Mouse (Mus musculus) limb, embryonic 12.5 days (tissue): ENCODE data around the gene Gatad2a. TPM values are rescaled to one million over a fixed set of nuclear protein-coding genes. Genes with fewer than 3 reads are reported as not detected.

ENCODE experiments used
- ATAC-seq: fragments of 200-750 bp; cut with Nextera tagmentation; 2 replicates; pipeline ENCODE4 v1.8.0; 2017; ENCODE audit warnings: low read depth, moderate TSS enrichment; ENCODE audit not compliant: insufficient number of reproducible peaks, insufficient read depth, low FRiP score, low TSS enrichment
- H3K27ac ChIP-seq: fragments of 300-500 bp; sonication (generic); 2 replicates; pipeline ENCODE4 v1.5.1; 2016; ENCODE audit warnings: mild to moderate bottlenecking, moderate library complexity
- H3K27me3 ChIP-seq: fragments of 300-500 bp; sonication (generic); 2 replicates; pipeline ENCODE4 v1.6.1; 2016; ENCODE audit warnings: mild to moderate bottlenecking, moderate library complexity
- H3K36me3 ChIP-seq: fragments of 300-500 bp; sonication (generic); 2 replicates; pipeline ENCODE4 v1.6.1; 2016; ENCODE audit warnings: mild to moderate bottlenecking, moderate library complexity
- H3K4me1 ChIP-seq: fragments of 300-500 bp; sonication (generic); replicated peaks from 2 replicates; pipeline ENCODE4 v1.6.1; 2016
- H3K4me2 ChIP-seq: fragments of 300-500 bp; sonication (generic); 2 replicates; pipeline ENCODE4 v1.6.1; 2016; ENCODE audit warnings: mild to moderate bottlenecking, moderate library complexity
- H3K4me3 ChIP-seq: fragments of 300-500 bp; sonication (generic); replicated peaks from 2 replicates; pipeline ENCODE4 v1.5.1; 2016; ENCODE audit warnings: mild to moderate bottlenecking
- H3K9ac ChIP-seq: fragments of 300-500 bp; sonication (generic); replicated peaks from 2 replicates; pipeline ENCODE4 v1.6.1; 2016; ENCODE audit warnings: mild to moderate bottlenecking, moderate library complexity
- H3K9me3 ChIP-seq: fragments of 300-500 bp; sonication (generic); 2 replicates; pipeline ENCODE4 v1.6.1; 2016; ENCODE audit warnings: mild to moderate bottlenecking, moderate library complexity
- WGBS: fragments of 180-500 bp; shearing (Covaris S2); methylation state at CpG from one replicate; pipeline ENCODE4 v1.1.7; 2016; 5-methylcytosine and 5-hydroxymethylcytosine counted together
- polyA plus RNA-seq: library from polyadenylated mRNA; unstranded; fragments of >200 nt; fragmentation: Nextera tagmentation; extraction: Ambion mirVana; gene quantifications from 2 replicates; pipeline ENCODE4 v1.2.1, GENCODE M21; 2016

The Gatad2a gene
- polyA plus RNA-seq, 1 experiment from 2014 or later: 68.4 TPM

GRCm38 (mm10) chr8:69882833-69883600, 113.2 kb downstream of the Gatad2a start:
- Histone ChIP-seq H3K9me3 (no peaks in the 10 kb centered on the region), H3K4me2 (peak overlapping the region; percentile 56; the same call in 1 of the 2 replicates), H3K4me1 (peaks cover 36% of the 10 kb centered on the region), H3K27me3 (peaks cover 100% of the 10 kb centered on the region), H3K27ac (no peak overlapping the region), H3K9ac (no peak overlapping the region), H3K36me3 (no peaks in the 10 kb centered on the region), H3K4me3 (peak overlapping the region; percentile 41)
- ATAC-seq: no peak
- 13% methylated on average over 52 of the region's 52 CpGs for WGBS

- Histone ChIP-seq H3K9me3 (no peaks in the 10 kb centered on the region), H3K27me3 (peaks cover 100% of the 10 kb centered on the region), H3K4me3 (peak overlapping the region; percentile 41), H3K4me2 (peak overlapping the region; percentile 56), H3K27ac (no peak overlapping the region), H3K36me3 (no peaks in the 10 kb centered on the region), H3K4me1 (peaks cover 28% of the 10 kb centered on the region), H3K9ac (peak overlapping the region; percentile 23; the same call in 1 of the 2 replicates)
- WGBS: 8% methylated on average over 103 of the region's 103 CpGs
- peak; percentile 10; the same call in 1 of the 2 replicates for ATAC-seq
These were observed 114.0 kb downstream of the Gatad2a start for GRCm38 (mm10) chr8:69882021-69882756.

GRCm38 (mm10) chr8:69881261-69881865, 114.8 kb downstream of the Gatad2a start:
- peaks cover 100% of the 10 kb centered on the region for H3K27me3 ChIP-seq
- no peak overlapping the region for H3K27ac ChIP-seq
- H3K9me3 ChIP-seq: no peaks in the 10 kb centered on the region
- no peak for ATAC-seq
- WGBS: 20% methylated on average over 79 of the region's 79 CpGs
- H3K4me2 ChIP-seq: peak overlapping the region; percentile 56
- H3K9ac ChIP-seq: peak overlapping the region; percentile 23; the same call in 1 of the 2 replicates
- peak overlapping the region; percentile 41 for H3K4me3 ChIP-seq
- peaks cover 20% of the 10 kb centered on the region for H3K4me1 ChIP-seq
- no peaks in the 10 kb centered on the region for H3K36me3 ChIP-seq

- Histone ChIP-seq H3K36me3 (no peaks in the 10 kb centered on the region), H3K4me2 (peak overlapping the region; percentile 56), H3K27ac (no peak overlapping the region), H3K4me3 (peak overlapping the region; percentile 41), H3K9ac (no peak overlapping the region), H3K4me1 (peaks cover 16% of the 10 kb centered on the region), H3K9me3 (no peaks in the 10 kb centered on the region), H3K27me3 (peaks cover 100% of the 10 kb centered on the region)
- WGBS: 9% methylated on average over 37 of the region's 37 CpGs
- no peak for ATAC-seq
These were observed 115.3 kb downstream of the Gatad2a start for GRCm38 (mm10) chr8:69880841-69881240.

GRCm38 (mm10) chr8:69879678-69880077, 116.5 kb downstream of the Gatad2a start:
- peaks cover 14% of the 10 kb centered on the region for H3K4me1 ChIP-seq
- H3K9ac ChIP-seq: no peak overlapping the region
- H3K4me3 ChIP-seq: no peak overlapping the region
- no peak overlapping the region for H3K27ac ChIP-seq
- no peaks in the 10 kb centered on the region for H3K36me3 ChIP-seq
- H3K27me3 ChIP-seq: peaks cover 89% of the 10 kb centered on the region
- 58% methylated on average over 8 of the region's 8 CpGs for WGBS
- no peak for ATAC-seq
- no peaks in the 10 kb centered on the region for H3K9me3 ChIP-seq
- H3K4me2 ChIP-seq: no peak overlapping the region

- no peak overlapping the region for H3K4me3 ChIP-seq
- H3K27me3 ChIP-seq: peaks cover 72% of the 10 kb centered on the region
- no peak overlapping the region for H3K4me2 ChIP-seq
- H3K9me3 ChIP-seq: no peaks in the 10 kb centered on the region
- peaks cover 14% of the 10 kb centered on the region for H3K4me1 ChIP-seq
- no peak for ATAC-seq
- WGBS: 62% methylated on average over 3 of the region's 3 CpGs
- H3K27ac ChIP-seq: no peak overlapping the region
- H3K36me3 ChIP-seq: no peaks in the 10 kb centered on the region
- H3K9ac ChIP-seq: no peak overlapping the region
These were observed 118.2 kb downstream of the Gatad2a start for GRCm38 (mm10) chr8:69877992-69878391.

GRCm38 (mm10) chr8:69877396-69877795, 118.8 kb downstream of the Gatad2a start:
- 88% methylated on average over 4 of the region's 4 CpGs for WGBS
- H3K4me2 ChIP-seq: no peak overlapping the region
- H3K36me3 ChIP-seq: no peaks in the 10 kb centered on the region
- H3K27ac ChIP-seq: no peak overlapping the region
- H3K9me3 ChIP-seq: no peaks in the 10 kb centered on the region
- H3K4me1 ChIP-seq: peaks cover 14% of the 10 kb centered on the region
- ATAC-seq: no peak
- H3K9ac ChIP-seq: no peak overlapping the region
- peaks cover 66% of the 10 kb centered on the region for H3K27me3 ChIP-seq
- no peak overlapping the region for H3K4me3 ChIP-seq

- WGBS: 80% methylated on average over 10 of the region's 10 CpGs
- ATAC-seq: no peak
- Histone ChIP-seq H3K27ac (no peak overlapping the region), H3K9me3 (no peaks in the 10 kb centered on the region), H3K27me3 (peaks cover 62% of the 10 kb centered on the region), H3K36me3 (no peaks in the 10 kb centered on the region), H3K4me1 (peaks cover 12% of the 10 kb centered on the region), H3K4me2 (no peak overlapping the region), H3K9ac (no peak overlapping the region), H3K4me3 (no peak overlapping the region)
These were observed 119.2 kb downstream of the Gatad2a start for GRCm38 (mm10) chr8:69876967-69877366.

- Histone ChIP-seq H3K27me3 (peaks cover 53% of the 10 kb centered on the region), H3K36me3 (no peaks in the 10 kb centered on the region), H3K9me3 (no peaks in the 10 kb centered on the region), H3K27ac (no peak overlapping the region), H3K4me3 (no peak overlapping the region), H3K4me1 (peaks cover 3% of the 10 kb centered on the region), H3K9ac (no peak overlapping the region), H3K4me2 (no peak overlapping the region)
- no peak for ATAC-seq
- WGBS: 48% methylated on average over 10 of the region's 10 CpGs
These were observed 120.1 kb downstream of the Gatad2a start for GRCm38 (mm10) chr8:69876097-69876496.

GRCm38 (mm10) chr8:69874654-69875053, 121.5 kb downstream of the Gatad2a start:
- Histone ChIP-seq H3K36me3 (no peaks in the 10 kb centered on the region), H3K27me3 (peaks cover 39% of the 10 kb centered on the region), H3K27ac (no peak overlapping the region), H3K4me3 (no peak overlapping the region), H3K4me1 (no peaks in the 10 kb centered on the region), H3K9ac (no peak overlapping the region), H3K4me2 (no peak overlapping the region), H3K9me3 (no peaks in the 10 kb centered on the region)
- no peak for ATAC-seq
- WGBS: 84% methylated on average over 13 of the region's 13 CpGs

- peaks cover 34% of the 10 kb centered on the region for H3K27me3 ChIP-seq
- H3K36me3 ChIP-seq: no peaks in the 10 kb centered on the region
- H3K9ac ChIP-seq: no peak overlapping the region
- 12% methylated on average over 9 of the region's 9 CpGs for WGBS
- H3K27ac ChIP-seq: no peak overlapping the region
- H3K9me3 ChIP-seq: no peaks in the 10 kb centered on the region
- H3K4me2 ChIP-seq: no peak overlapping the region
- no peak for ATAC-seq
- H3K4me3 ChIP-seq: no peak overlapping the region
- H3K4me1 ChIP-seq: no peaks in the 10 kb centered on the region
These were observed 122.0 kb downstream of the Gatad2a start for GRCm38 (mm10) chr8:69874155-69874554.
